Mouse (Mus musculus) kidney, adult 10 weeks (tissue): Measurements from ENCODE around the gene Ccdc105. TPM values are rescaled to one million over a fixed set of nuclear protein-coding genes. Genes with fewer than 3 reads are reported as not detected.

Experiments used
- polyA plus RNA-seq: library from polyadenylated mRNA; stranded (reverse); fragments of 350-450 nt; fragmentation: Illumina TruSeq; extraction: RNeasy Lipid Tissue Mini Kit (QIAGEN cat#74804); gene quantifications from one replicate; pipeline ENCODE4 v1.2.3, GENCODE M21; 2014; ENCODE audit warnings: low read depth, low replicate concordance

The Ccdc105 gene
- polyA plus RNA-seq: not detected

DNA sequence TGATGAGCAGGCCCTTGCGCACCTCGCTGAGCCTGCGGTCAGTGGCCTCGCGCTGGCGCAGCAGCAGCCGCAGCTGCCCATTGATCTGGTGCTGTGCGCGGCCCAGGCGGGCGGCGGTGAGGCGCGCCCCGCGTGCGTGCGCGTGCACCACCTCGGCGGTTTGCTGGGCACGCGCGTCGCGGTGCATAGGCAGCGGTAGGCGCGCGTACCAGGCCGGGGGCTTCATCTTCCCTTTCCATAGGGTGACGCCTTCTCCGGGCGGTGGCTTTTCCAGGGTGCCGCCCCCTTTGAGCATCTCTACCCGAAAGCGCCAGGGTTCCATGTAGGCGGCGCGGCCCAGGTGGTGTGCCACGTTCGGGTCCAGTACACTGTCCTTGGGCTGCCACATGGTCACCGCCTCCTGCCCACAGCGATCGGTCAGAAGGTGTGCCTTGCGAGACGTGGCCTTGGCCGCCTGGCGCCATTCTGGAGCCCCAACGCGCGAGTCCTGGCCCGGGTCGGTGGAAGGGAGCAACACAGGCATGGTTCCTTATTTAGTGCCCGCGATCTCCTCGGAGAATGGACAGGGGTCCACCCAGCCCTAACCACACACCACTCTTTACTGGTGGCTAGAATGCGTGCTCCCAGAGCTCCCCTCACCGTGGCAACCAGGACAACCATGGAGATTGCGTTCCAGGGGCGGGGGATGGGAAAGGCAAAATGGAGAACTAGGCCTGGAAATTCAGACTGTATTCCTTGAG lies at the start of gene Ccdc105:
TSS of gene Ccdc105 (minus strand) at position 614 of the 740 bp plus-strand sequence.

DNA sequence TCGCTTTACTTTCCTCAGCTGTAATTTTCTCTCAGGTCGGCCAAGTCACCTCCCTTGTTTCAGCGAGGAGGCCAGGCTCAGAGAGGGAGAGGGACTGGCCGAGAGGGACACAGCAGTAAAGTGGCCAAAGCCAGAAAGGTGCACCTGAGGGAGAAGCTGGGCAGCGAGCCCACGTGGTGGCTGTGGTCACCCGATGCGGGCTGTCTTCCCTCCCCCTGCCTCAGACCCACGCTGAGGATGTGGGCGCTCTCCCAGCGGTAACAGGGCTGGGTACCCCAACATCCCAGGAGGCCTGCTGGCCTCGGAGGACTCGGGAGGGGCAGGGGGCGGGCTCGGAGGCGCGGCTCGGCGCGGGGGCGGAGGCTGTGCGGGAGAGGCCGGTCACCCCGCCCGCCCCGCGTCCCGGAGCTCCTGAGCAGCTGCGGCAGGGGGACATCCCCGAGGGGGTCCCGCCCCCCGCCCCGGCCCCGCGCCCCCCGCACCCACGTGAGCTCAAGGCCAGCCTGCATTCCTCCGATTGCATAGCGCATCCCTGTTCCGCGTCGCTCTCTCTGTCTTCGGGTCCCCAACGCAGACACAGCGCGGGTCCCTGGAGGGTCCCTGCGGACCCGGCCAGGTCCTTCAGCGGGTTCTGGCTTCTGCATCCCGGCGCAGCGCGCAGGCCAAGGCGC lies 27.3 kb upstream of the Ccdc105 start, which contains the start of gene Slc1a6:
TSS of gene Slc1a6 (plus strand) at position 516 of the 671 bp plus-strand sequence.

DNA sequence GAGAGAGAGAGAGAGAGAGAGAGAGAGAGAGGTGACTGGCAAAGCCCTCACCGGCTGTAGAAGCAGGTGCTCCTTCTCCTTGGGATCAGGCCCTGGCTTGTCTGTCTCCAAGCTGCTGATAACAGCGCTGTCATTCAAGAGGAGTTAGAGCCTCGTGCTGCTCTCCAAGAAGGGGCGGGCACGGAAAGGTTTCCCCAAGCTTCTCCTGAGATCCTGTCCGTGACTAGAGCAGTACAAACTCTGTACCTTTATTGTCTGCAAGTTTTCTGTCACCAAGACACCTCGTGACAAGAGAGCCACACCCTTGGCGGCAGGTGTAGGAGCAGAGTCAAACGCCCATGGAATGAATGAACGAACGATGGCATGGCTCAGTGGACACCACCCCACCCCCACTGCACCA lies 34.8 kb downstream of the Ccdc105 start, which contains the start of gene Casp14:
TSS of gene Casp14 (minus strand) at position 239 of the 400 bp plus-strand sequence.

Other genes with a start within 250 kb of the Ccdc105 start
- not detected for gene Olfr1358, start 235.6 kb downstream of the Ccdc105 start, polyA plus RNA-seq
- 5.6 TPM for gene Ilvbl, start 178.7 kb downstream of the Ccdc105 start, polyA plus RNA-seq
- gene Syde1, start 161.1 kb downstream of the Ccdc105 start, polyA plus RNA-seq: 7.0 TPM
- not detected for gene Olfr1357, start 135.0 kb downstream of the Ccdc105 start, polyA plus RNA-seq
- gene Casp14, start 34.8 kb downstream of the Ccdc105 start, polyA plus RNA-seq: not detected
- gene Slc1a6, start 27.4 kb upstream of the Ccdc105 start, polyA plus RNA-seq: not detected
- gene Olfr1356, start 99.1 kb upstream of the Ccdc105 start, polyA plus RNA-seq: not detected
- not detected for gene Olfr1355, start 122.5 kb upstream of the Ccdc105 start, polyA plus RNA-seq
- gene Olfr1354, start 160.1 kb upstream of the Ccdc105 start, polyA plus RNA-seq: not detected
- not detected for gene Olfr8, start 197.6 kb upstream of the Ccdc105 start, polyA plus RNA-seq
- gene Olfr1353, start 210.2 kb upstream of the Ccdc105 start, polyA plus RNA-seq: not detected
- gene Olfr1352, start 228.0 kb upstream of the Ccdc105 start, polyA plus RNA-seq: not detected